Mouse (Mus musculus) cortical plate, adult 2 months (tissue): ENCODE data around the gene Rims1.

ENCODE experiments used
- CTCF ChIP-seq: fragments of 200-500 bp; IDR thresholded peaks from 2 replicates; pipeline ENCODE4 v1.5.1; 2011; ENCODE audit warnings: mild to moderate bottlenecking, control low read depth, low read length; ENCODE audit not compliant: insufficient read depth; ENCODE audit errors: extremely low read depth
- POLR2A ChIP-seq: fragments of 200-500 bp; IDR thresholded peaks from 2 replicates; pipeline ENCODE4 v1.6.1; 2011; ENCODE audit warnings: mild to moderate bottlenecking, low read length, control low read depth; ENCODE audit not compliant: insufficient read depth; ENCODE audit errors: extremely low read depth

- TF ChIP-seq CTCF (no peak), POLR2A (no peak)
Observed at GRCm38 (mm10) chr1:22803471-22803870, 2.3 kb downstream of the Rims1 start.
